Mouse (Mus musculus) midbrain, embryonic 12.5 days (tissue): ENCODE measurements around the gene Galnt18. TPM values are rescaled to one million over a fixed set of nuclear protein-coding genes. Genes with fewer than 3 reads are reported as not detected.

Experiments used
- ATAC-seq: fragments of 200-750 bp; cut with Nextera tagmentation; 2 replicates; pipeline ENCODE4 v1.8.0; 2017; ENCODE audit warnings: low read depth, moderate TSS enrichment, moderate library complexity; ENCODE audit not compliant: low FRiP score
- H3K27ac ChIP-seq: fragments of 300-500 bp; sonication (generic); replicated peaks from 2 replicates; pipeline ENCODE4 v1.5.1; 2016; ENCODE audit warnings: mild to moderate bottlenecking
- H3K27me3 ChIP-seq: fragments of 300-500 bp; sonication (generic); 2 replicates; pipeline ENCODE4 v1.6.1; 2016; ENCODE audit warnings: mild to moderate bottlenecking
- H3K36me3 ChIP-seq: fragments of 300-500 bp; sonication (generic); 2 replicates; pipeline ENCODE4 v1.6.1; 2016
- H3K4me1 ChIP-seq: fragments of 300-500 bp; sonication (generic); 2 replicates; pipeline ENCODE4 v1.6.1; 2016
- H3K4me2 ChIP-seq: fragments of 300-500 bp; sonication (generic); replicated peaks from 2 replicates; pipeline ENCODE4 v1.6.1; 2016; ENCODE audit warnings: mild to moderate bottlenecking, moderate library complexity
- H3K4me3 ChIP-seq: fragments of 300-500 bp; sonication (generic); 2 replicates; pipeline ENCODE4 v1.5.1; 2016; ENCODE audit warnings: mild to moderate bottlenecking
- H3K9ac ChIP-seq: fragments of 300-500 bp; sonication (generic); replicated peaks from 2 replicates; pipeline ENCODE4 v1.6.1; 2016; ENCODE audit warnings: mild to moderate bottlenecking, moderate library complexity
- H3K9me3 ChIP-seq: fragments of 300-500 bp; sonication (generic); 2 replicates; pipeline ENCODE4 v1.6.1; 2016; ENCODE audit warnings: mild to moderate bottlenecking
- WGBS: fragments of 180-500 bp; shearing (Covaris S2); methylation state at CpG from one replicate; pipeline ENCODE4 v1.1.7; 2016; 5-methylcytosine and 5-hydroxymethylcytosine counted together
- polyA plus RNA-seq: library from polyadenylated mRNA; unstranded; fragments of >200 nt; fragmentation: Nextera tagmentation; extraction: Ambion mirVana; gene quantifications from 2 replicates; pipeline ENCODE4 v1.2.1, GENCODE M21; 2016

Gene Galnt18
- polyA plus RNA-seq, 1 experiment from 2014 or later = 7.7 TPM

GRCm38 (mm10) chr7:111520881-111521280 lies 258.9 kb downstream of the Galnt18 start:
- Histone ChIP-seq H3K36me3 (no peaks in the 10 kb centered on the region), H3K27ac (no peak overlapping the region), H3K9ac (no peak overlapping the region), H3K4me2 (no peak overlapping the region), H3K4me1 (no peaks in the 10 kb centered on the region), H3K27me3 (no peaks in the 10 kb centered on the region), H3K4me3 (no peak overlapping the region), H3K9me3 (no peaks in the 10 kb centered on the region)
- ATAC-seq = no peak
- 89% methylated on average over 1 of the region's 1 CpGs for WGBS

GRCm38 (mm10) chr7:111518581-111519242 lies 261.1 kb downstream of the Galnt18 start:
- ATAC-seq = no peak
- H3K27ac ChIP-seq = no peak overlapping the region
- WGBS = 88% methylated on average over 8 of the region's 8 CpGs

GRCm38 (mm10) chr7:111516882-111517281 lies 262.9 kb downstream of the Galnt18 start:
- H3K27ac ChIP-seq = no peak overlapping the region
- H3K9ac ChIP-seq = no peak overlapping the region
- H3K36me3 ChIP-seq = no peaks in the 10 kb centered on the region
- 72% methylated on average over 1 of the region's 1 CpGs for WGBS
- H3K4me1 ChIP-seq = no peaks in the 10 kb centered on the region
- no peaks in the 10 kb centered on the region; the same call in 1 of the 2 replicates for H3K27me3 ChIP-seq
- no peaks in the 10 kb centered on the region for H3K9me3 ChIP-seq
- H3K4me2 ChIP-seq = no peak overlapping the region
- no peak for ATAC-seq
- H3K4me3 ChIP-seq = no peak overlapping the region

More at GRCm38 (mm10) chr7:111518581-111519242, 261.1 kb downstream of the Galnt18 start:
- Histone ChIP-seq H3K9me3 (no peaks in the 10 kb centered on the region), H3K27me3 (no peaks in the 10 kb centered on the region), H3K4me2 (no peak overlapping the region), H3K4me1 (no peaks in the 10 kb centered on the region), H3K36me3 (no peaks in the 10 kb centered on the region), H3K4me3 (no peak overlapping the region), H3K9ac (no peak overlapping the region)

GRCm38 (mm10) chr7:111515471-111515870 lies 264.3 kb downstream of the Galnt18 start:
- H3K36me3 ChIP-seq = no peaks in the 10 kb centered on the region
- no peaks in the 10 kb centered on the region; the same call in 1 of the 2 replicates for H3K27me3 ChIP-seq
- H3K27ac ChIP-seq = no peak overlapping the region
- ATAC-seq = no peak
- WGBS = 90% methylated on average over 2 of the region's 2 CpGs
- H3K9me3 ChIP-seq = no peaks in the 10 kb centered on the region
- H3K9ac ChIP-seq = no peak overlapping the region
- H3K4me3 ChIP-seq = no peak overlapping the region
- H3K4me2 ChIP-seq = no peak overlapping the region
- no peaks in the 10 kb centered on the region for H3K4me1 ChIP-seq

GRCm38 (mm10) chr7:111509167-111509854 lies 270.5 kb downstream of the Galnt18 start:
- WGBS = 66% methylated on average over 2 of the region's 2 CpGs
- ATAC-seq = no peak

GRCm38 (mm10) chr7:111500616-111501015 lies 279.2 kb downstream of the Galnt18 start:
- H3K4me3 ChIP-seq = no peak overlapping the region
- H3K27ac ChIP-seq = no peak overlapping the region
- H3K9ac ChIP-seq = no peak overlapping the region
- ATAC-seq = no peak
- H3K27me3 ChIP-seq = no peaks in the 10 kb centered on the region
- WGBS = 79% methylated on average over 2 of the region's 2 CpGs
- H3K36me3 ChIP-seq = no peaks in the 10 kb centered on the region
- H3K4me1 ChIP-seq = no peaks in the 10 kb centered on the region
- no peak overlapping the region for H3K4me2 ChIP-seq
- H3K9me3 ChIP-seq = no peaks in the 10 kb centered on the region

More at GRCm38 (mm10) chr7:111509167-111509854, 270.5 kb downstream of the Galnt18 start:
- Histone ChIP-seq H3K9ac (no peak overlapping the region), H3K4me1 (no peaks in the 10 kb centered on the region), H3K9me3 (no peaks in the 10 kb centered on the region), H3K36me3 (no peaks in the 10 kb centered on the region), H3K4me3 (no peak overlapping the region), H3K4me2 (no peak overlapping the region), H3K27ac (no peak overlapping the region), H3K27me3 (no peaks in the 10 kb centered on the region; the same call in 1 of the 2 replicates)

- Histone ChIP-seq H3K9me3 (no peaks in the 10 kb centered on the region), H3K4me1 (no peaks in the 10 kb centered on the region), H3K4me3 (no peak overlapping the region), H3K27me3 (no peaks in the 10 kb centered on the region), H3K36me3 (no peaks in the 10 kb centered on the region), H3K9ac (no peak overlapping the region), H3K27ac (no peak overlapping the region), H3K4me2 (no peak overlapping the region)
- no peak for ATAC-seq
- 45% methylated on average over 2 of the region's 2 CpGs for WGBS
Measured at GRCm38 (mm10) chr7:111499255-111499790, 280.5 kb downstream of the Galnt18 start.

GRCm38 (mm10) chr7:111497191-111497590 lies 282.6 kb downstream of the Galnt18 start:
- no peaks in the 10 kb centered on the region for H3K9me3 ChIP-seq
- no peak overlapping the region for H3K27ac ChIP-seq
- no peaks in the 10 kb centered on the region for H3K27me3 ChIP-seq
- H3K4me3 ChIP-seq = no peak overlapping the region
- no peaks in the 10 kb centered on the region for H3K36me3 ChIP-seq
- no peak for ATAC-seq
- 74% methylated on average over 6 of the region's 6 CpGs for WGBS
- no peak overlapping the region for H3K9ac ChIP-seq
- H3K4me2 ChIP-seq = no peak overlapping the region
- no peaks in the 10 kb centered on the region for H3K4me1 ChIP-seq

GRCm38 (mm10) chr7:111492242-111492949 lies 287.4 kb downstream of the Galnt18 start:
- Histone ChIP-seq H3K9me3 (no peaks in the 10 kb centered on the region), H3K4me3 (no peak overlapping the region), H3K36me3 (no peaks in the 10 kb centered on the region), H3K9ac (no peak overlapping the region), H3K27me3 (no peaks in the 10 kb centered on the region), H3K4me2 (no peak overlapping the region), H3K27ac (no peak overlapping the region), H3K4me1 (no peaks in the 10 kb centered on the region)
- WGBS = 82% methylated on average over 5 of the region's 5 CpGs
- ATAC-seq = no peak

- ATAC-seq = no peak
- no peak overlapping the region for H3K4me2 ChIP-seq
- no peaks in the 10 kb centered on the region for H3K9me3 ChIP-seq
- H3K27me3 ChIP-seq = no peaks in the 10 kb centered on the region
- peaks cover 5% of the 10 kb centered on the region; the same call in 1 of the 2 replicates for H3K4me1 ChIP-seq
- 90% methylated on average over 2 of the region's 2 CpGs for WGBS
- H3K4me3 ChIP-seq = no peak overlapping the region
- H3K27ac ChIP-seq = no peak overlapping the region
- H3K36me3 ChIP-seq = no peaks in the 10 kb centered on the region
- H3K9ac ChIP-seq = no peak overlapping the region
Measured at GRCm38 (mm10) chr7:111491566-111491965, 288.2 kb downstream of the Galnt18 start.

- Histone ChIP-seq H3K9ac (no peak overlapping the region), H3K27me3 (no peaks in the 10 kb centered on the region), H3K27ac (no peak overlapping the region), H3K4me1 (peaks cover 6% of the 10 kb centered on the region; the same call in 1 of the 2 replicates), H3K4me3 (no peak overlapping the region), H3K9me3 (no peaks in the 10 kb centered on the region), H3K36me3 (no peaks in the 10 kb centered on the region), H3K4me2 (no peak overlapping the region)
- 39% methylated on average over 3 of the region's 3 CpGs for WGBS
- ATAC-seq = no peak
Measured at GRCm38 (mm10) chr7:111486811-111487333, 292.9 kb downstream of the Galnt18 start.
